Mouse (Mus musculus): ENCODE measurements at regions not wholly inside any gene's neighbourhood (a gene's known extent, or its start where the extent isn't known, plus 50 kb on each side); places are given as distances from the start of the nearest gene placed in this dataset.

- H3K27me3 ChIP-seq (replicated peaks; ENCODE audit: control insufficient read depth, insufficient read depth, low read length) = no peaks in the 10 kb centered on the region
- 63% methylated on average over 2 of the region's 2 CpGs for WGBS
These were observed 54.4 kb upstream of the Ly86 start for GRCm38 (mm10) chr13:37290636-37291035.

GRCm38 (mm10) chr13:37288993-37289392, 56.0 kb upstream of the Ly86 start:
- no peak for ATAC-seq
- 49% methylated on average over 1 of the region's 1 CpGs for WGBS
- no peaks in the 10 kb centered on the region for H3K9me3 ChIP-seq (ENCODE audit: control insufficient read depth, low read length)
- H3K4me2 ChIP-seq (ENCODE audit: low read depth, low read length) = no peak overlapping the region
- H3K4me3 ChIP-seq (ENCODE audit: low read length) = no peak overlapping the region
- H3K36me3 ChIP-seq (ENCODE audit: control insufficient read depth, insufficient read depth, low read length) = no peaks in the 10 kb centered on the region
- no peak overlapping the region for H3K27ac ChIP-seq (ENCODE audit: low read length)
- no peaks in the 10 kb centered on the region for H3K27me3 ChIP-seq (replicated peaks; ENCODE audit: control insufficient read depth, insufficient read depth, low read length)
- no peaks in the 10 kb centered on the region for H3K4me1 ChIP-seq (ENCODE audit: control insufficient read depth, insufficient read depth, low read length)
- H3K9ac ChIP-seq (ENCODE audit: low read depth, low read length) = no peak overlapping the region

More at GRCm38 (mm10) chr13:37290636-37291035, 54.4 kb upstream of the Ly86 start:
- H3K4me2 ChIP-seq (ENCODE audit: low read depth, low read length) = no peak overlapping the region
- no peak overlapping the region for H3K4me3 ChIP-seq (ENCODE audit: low read length)
- no peak overlapping the region for H3K27ac ChIP-seq (ENCODE audit: low read length)
- no peak overlapping the region for H3K9ac ChIP-seq (ENCODE audit: low read depth, low read length)
- no peaks in the 10 kb centered on the region for H3K4me1 ChIP-seq (ENCODE audit: control insufficient read depth, insufficient read depth, low read length)
- ATAC-seq = no peak
- no peaks in the 10 kb centered on the region for H3K36me3 ChIP-seq (ENCODE audit: control insufficient read depth, insufficient read depth, low read length)
- no peaks in the 10 kb centered on the region for H3K9me3 ChIP-seq (ENCODE audit: control insufficient read depth, low read length)

GRCm38 (mm10) chr13:37282515-37282914, 62.5 kb upstream of the Ly86 start:
- H3K9me3 ChIP-seq (ENCODE audit: control insufficient read depth, low read length) = no peaks in the 10 kb centered on the region
- WGBS = 79% methylated on average over 5 of the region's 5 CpGs
- no peaks in the 10 kb centered on the region for H3K36me3 ChIP-seq (ENCODE audit: control insufficient read depth, insufficient read depth, low read length)
- H3K4me3 ChIP-seq (ENCODE audit: low read length) = no peak overlapping the region
- H3K27me3 ChIP-seq (replicated peaks; ENCODE audit: control insufficient read depth, insufficient read depth, low read length) = no peaks in the 10 kb centered on the region
- no peak overlapping the region for H3K9ac ChIP-seq (ENCODE audit: low read depth, low read length)
- H3K4me2 ChIP-seq (ENCODE audit: low read depth, low read length) = no peak overlapping the region
- H3K27ac ChIP-seq (ENCODE audit: low read length) = no peak overlapping the region
- no peaks in the 10 kb centered on the region for H3K4me1 ChIP-seq (ENCODE audit: control insufficient read depth, insufficient read depth, low read length)
- ATAC-seq = no peak

GRCm38 (mm10) chr13:37279078-37279789, 65.8 kb upstream of the Ly86 start:
- Histone ChIP-seq H3K9ac (ENCODE audit: low read depth, low read length) (no peak overlapping the region), H3K4me3 (ENCODE audit: low read length) (no peak overlapping the region), H3K4me2 (ENCODE audit: low read depth, low read length) (no peak overlapping the region), H3K27me3 (replicated peaks; ENCODE audit: control insufficient read depth, insufficient read depth, low read length) (no peaks in the 10 kb centered on the region), H3K36me3 (ENCODE audit: control insufficient read depth, insufficient read depth, low read length) (no peaks in the 10 kb centered on the region), H3K4me1 (ENCODE audit: control insufficient read depth, insufficient read depth, low read length) (no peaks in the 10 kb centered on the region), H3K27ac (ENCODE audit: low read length) (no peak overlapping the region), H3K9me3 (ENCODE audit: control insufficient read depth, low read length) (no peaks in the 10 kb centered on the region)
- 89% methylated on average over 8 of the region's 8 CpGs for WGBS
- ATAC-seq = no peak

GRCm38 (mm10) chr13:37249581-37250461, 95.2 kb upstream of the Ly86 start:
- Histone ChIP-seq H3K36me3 (ENCODE audit: control insufficient read depth, insufficient read depth, low read length) (no peaks in the 10 kb centered on the region), H3K27me3 (replicated peaks; ENCODE audit: control insufficient read depth, insufficient read depth, low read length) (no peaks in the 10 kb centered on the region), H3K9me3 (ENCODE audit: control insufficient read depth, low read length) (no peaks in the 10 kb centered on the region), H3K4me3 (ENCODE audit: low read length) (no peak overlapping the region), H3K4me1 (ENCODE audit: control insufficient read depth, insufficient read depth, low read length) (no peaks in the 10 kb centered on the region), H3K9ac (ENCODE audit: low read depth, low read length) (no peak overlapping the region), H3K27ac (ENCODE audit: low read length) (no peak overlapping the region), H3K4me2 (ENCODE audit: low read depth, low read length) (no peak overlapping the region)
- ATAC-seq = no peak
- 58% methylated on average over 14 of the region's 14 CpGs for WGBS

GRCm38 (mm10) chr13:37248741-37249140, 96.3 kb upstream of the Ly86 start:
- no peaks in the 10 kb centered on the region for H3K27me3 ChIP-seq (replicated peaks; ENCODE audit: control insufficient read depth, insufficient read depth, low read length)
- H3K4me2 ChIP-seq (ENCODE audit: low read depth, low read length) = no peak overlapping the region
- H3K9ac ChIP-seq (ENCODE audit: low read depth, low read length) = no peak overlapping the region
- WGBS = 90% methylated on average over 1 of the region's 1 CpGs
- no peaks in the 10 kb centered on the region for H3K4me1 ChIP-seq (ENCODE audit: control insufficient read depth, insufficient read depth, low read length)
- H3K4me3 ChIP-seq (ENCODE audit: low read length) = no peak overlapping the region
- H3K9me3 ChIP-seq (ENCODE audit: control insufficient read depth, low read length) = no peaks in the 10 kb centered on the region
- H3K36me3 ChIP-seq (ENCODE audit: control insufficient read depth, insufficient read depth, low read length) = no peaks in the 10 kb centered on the region
- ATAC-seq = no peak
- no peak overlapping the region for H3K27ac ChIP-seq (ENCODE audit: low read length)

- Histone ChIP-seq H3K27me3 (replicated peaks; ENCODE audit: control insufficient read depth, insufficient read depth, low read length) (no peaks in the 10 kb centered on the region), H3K36me3 (ENCODE audit: control insufficient read depth, insufficient read depth, low read length) (no peaks in the 10 kb centered on the region), H3K4me2 (ENCODE audit: low read depth, low read length) (no peak overlapping the region), H3K9me3 (ENCODE audit: control insufficient read depth, low read length) (no peaks in the 10 kb centered on the region), H3K4me1 (ENCODE audit: control insufficient read depth, insufficient read depth, low read length) (no peaks in the 10 kb centered on the region), H3K9ac (ENCODE audit: low read depth, low read length) (no peak overlapping the region), H3K27ac (ENCODE audit: low read length) (no peak overlapping the region), H3K4me3 (ENCODE audit: low read length) (no peak overlapping the region)
- no peak for ATAC-seq
- WGBS = 93% methylated on average over 5 of the region's 5 CpGs
These were observed 105.0 kb upstream of the Ly86 start for GRCm38 (mm10) chr13:37240048-37240447.

GRCm38 (mm10) chr13:37237285-37237684, 107.7 kb upstream of the Ly86 start:
- Histone ChIP-seq H3K9me3 (ENCODE audit: control insufficient read depth, low read length) (no peaks in the 10 kb centered on the region), H3K27ac (ENCODE audit: low read length) (no peak overlapping the region), H3K9ac (ENCODE audit: low read depth, low read length) (no peak overlapping the region), H3K4me3 (ENCODE audit: low read length) (no peak overlapping the region), H3K4me1 (ENCODE audit: control insufficient read depth, insufficient read depth, low read length) (no peaks in the 10 kb centered on the region), H3K4me2 (ENCODE audit: low read depth, low read length) (no peak overlapping the region), H3K36me3 (ENCODE audit: control insufficient read depth, insufficient read depth, low read length) (no peaks in the 10 kb centered on the region), H3K27me3 (replicated peaks; ENCODE audit: control insufficient read depth, insufficient read depth, low read length) (no peaks in the 10 kb centered on the region)
- WGBS = 91% methylated on average over 3 of the region's 3 CpGs
- ATAC-seq = no peak

- 86% methylated on average over 1 of the region's 1 CpGs for WGBS
- Histone ChIP-seq H3K4me3 (ENCODE audit: low read length) (no peak overlapping the region), H3K9ac (ENCODE audit: low read depth, low read length) (no peak overlapping the region), H3K4me1 (ENCODE audit: control insufficient read depth, insufficient read depth, low read length) (no peaks in the 10 kb centered on the region), H3K36me3 (ENCODE audit: control insufficient read depth, insufficient read depth, low read length) (no peaks in the 10 kb centered on the region), H3K9me3 (ENCODE audit: control insufficient read depth, low read length) (no peaks in the 10 kb centered on the region), H3K27me3 (replicated peaks; ENCODE audit: control insufficient read depth, insufficient read depth, low read length) (no peaks in the 10 kb centered on the region), H3K27ac (ENCODE audit: low read length) (no peak overlapping the region), H3K4me2 (ENCODE audit: low read depth, low read length) (no peak overlapping the region)
- ATAC-seq = no peak
These were observed 119.2 kb upstream of the Ly86 start for GRCm38 (mm10) chr13:37225834-37226233.

Measured in intestine, embryonic 16.5 days (tissue).